Mouse (Mus musculus) stomach, embryonic 14.5 days (tissue): ENCODE data around the gene Rab35. TPM values are rescaled to one million over a fixed set of nuclear protein-coding genes. Genes with fewer than 3 reads are reported as not detected.

Source experiments
- ATAC-seq: fragments of 200-750 bp; cut with Nextera tagmentation; 2 replicates; pipeline ENCODE4 v1.8.0; 2017; ENCODE audit warnings: low read depth, moderate TSS enrichment; ENCODE audit not compliant: insufficient number of reproducible peaks, insufficient read depth, low FRiP score
- H3K27ac ChIP-seq: fragments of 300-500 bp; sonication (generic); 2 replicates; pipeline ENCODE4 v1.5.1; 2014; ENCODE audit warnings: mild to moderate bottlenecking, low read length, moderate library complexity, mixed read lengths
- H3K27me3 ChIP-seq: fragments of 300-500 bp; sonication (generic); 2 replicates; pipeline ENCODE4 v1.6.1; 2014; ENCODE audit warnings: low read length, control low read depth, mixed read lengths; ENCODE audit not compliant: control insufficient read depth, insufficient read depth
- H3K36me3 ChIP-seq: fragments of 300-500 bp; sonication (generic); 2 replicates; pipeline ENCODE4 v1.6.1; 2014; ENCODE audit warnings: mild to moderate bottlenecking, control low read depth, low read length, moderate library complexity, mixed read lengths; ENCODE audit not compliant: control insufficient read depth, insufficient read depth
- H3K4me1 ChIP-seq: fragments of 300-500 bp; sonication (generic); 2 replicates; pipeline ENCODE4 v1.6.1; 2014; ENCODE audit warnings: low read length, control low read depth, mixed read lengths; ENCODE audit not compliant: control insufficient read depth, insufficient read depth
- H3K4me2 ChIP-seq: fragments of 300-500 bp; sonication (generic); replicated peaks from 2 replicates; pipeline ENCODE4 v1.6.1; 2014; ENCODE audit warnings: low read depth, low read length, control low read depth
- H3K4me3 ChIP-seq: fragments of 300-500 bp; sonication (generic); 2 replicates; pipeline ENCODE4 v1.5.1; 2014; ENCODE audit warnings: low read depth, low read length, control low read depth
- H3K9ac ChIP-seq: fragments of 300-500 bp; sonication (generic); replicated peaks from 2 replicates; pipeline ENCODE4 v1.6.1; 2014; ENCODE audit warnings: low read depth, mild to moderate bottlenecking, control low read depth, low read length, moderate library complexity, mixed read lengths
- H3K9me3 ChIP-seq: fragments of 300-500 bp; sonication (generic); 2 replicates; pipeline ENCODE4 v1.6.1; 2016; ENCODE audit warnings: low read depth, low read length, control low read depth; ENCODE audit not compliant: control insufficient read depth
- whole genome bisulfite sequencing: fragments of 180-500 bp; shearing (Covaris S2); extraction: QIAGEN DNeasy Blood & Tissue Kit; methylation state at CpG from one replicate; pipeline ENCODE4 v1.1.7; 2014; 5-methylcytosine and 5-hydroxymethylcytosine counted together
- polyA plus RNA-seq: library from polyadenylated mRNA; unstranded; fragments of >200 nt; fragmentation: Nextera tagmentation; extraction: Ambion mirVana; gene quantifications from 2 replicates; pipeline ENCODE4 v1.2.1, GENCODE M21; 2014

Rab35 gene
- polyA plus RNA-seq, 1 experiment from 2014 or later = 12.7 TPM

DNA sequence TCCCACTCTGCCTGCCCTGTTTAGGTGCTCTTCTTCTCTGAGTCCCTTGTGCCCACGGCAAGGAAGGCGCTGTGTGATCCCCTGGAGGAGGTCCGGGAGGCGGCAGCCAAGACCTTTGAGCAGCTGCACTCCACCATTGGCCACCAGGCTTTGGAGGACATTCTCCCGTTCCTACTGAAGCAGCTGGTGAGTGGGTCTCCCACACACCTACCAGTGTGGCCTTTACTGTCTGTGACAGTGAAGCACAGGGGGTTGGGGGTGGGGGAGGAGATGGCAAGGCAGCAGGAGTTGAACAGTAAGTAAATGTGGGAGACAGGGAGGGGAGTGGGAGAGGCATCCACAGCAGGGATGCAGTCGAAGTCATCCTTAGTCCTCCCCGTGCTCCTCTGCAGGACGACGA is 18.4 kb upstream of the Rab35 start:
- Histone ChIP-seq H3K27me3 (no peaks in the 10 kb centered on the region), H3K9me3 (no peaks in the 10 kb centered on the region), H3K4me1 (no peaks in the 10 kb centered on the region), H3K9ac (no peak overlapping the region), H3K4me2 (no peak overlapping the region), H3K4me3 (no peak overlapping the region), H3K36me3 (peaks cover 95% of the 10 kb centered on the region), H3K27ac (no peak overlapping the region)
- ATAC-seq = no peak
- WGBS = 90% methylated on average over 9 of the region's 9 CpGs

DNA sequence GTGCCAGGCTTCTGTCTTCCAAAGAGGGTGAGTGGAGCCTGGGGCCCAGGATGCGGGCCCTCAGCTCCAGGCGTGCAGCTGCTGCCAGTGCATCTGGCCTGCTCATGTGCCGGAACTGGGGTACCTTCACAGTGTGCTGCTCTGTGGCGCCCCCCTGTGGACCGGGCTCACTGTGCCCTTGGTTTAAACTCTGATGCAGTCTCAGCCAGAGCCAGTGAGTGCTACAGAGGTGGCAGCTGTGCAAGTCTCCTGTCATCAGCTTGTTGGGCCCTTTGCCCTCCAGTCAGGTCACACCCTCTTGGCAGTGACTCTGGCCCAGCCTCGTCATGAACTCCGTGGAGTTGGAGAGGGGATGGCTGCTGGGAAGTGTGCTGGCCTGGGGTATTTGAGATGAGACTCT is 16.8 kb upstream of the Rab35 start:
- 0 out of 2 replicates have a peak, but pooled peaks cover 3% of the 10 kb centered on the region for H3K4me1 ChIP-seq
- H3K27ac ChIP-seq = no peak overlapping the region
- no peak for ATAC-seq
- H3K27me3 ChIP-seq = no peaks in the 10 kb centered on the region
- no peaks in the 10 kb centered on the region for H3K9me3 ChIP-seq
- H3K36me3 ChIP-seq = peaks cover 86% of the 10 kb centered on the region
- H3K4me3 ChIP-seq = no peak overlapping the region
- no peak overlapping the region for H3K9ac ChIP-seq
- no peak overlapping the region for H3K4me2 ChIP-seq
- WGBS = 82% methylated on average over 7 of the region's 7 CpGs

DNA sequence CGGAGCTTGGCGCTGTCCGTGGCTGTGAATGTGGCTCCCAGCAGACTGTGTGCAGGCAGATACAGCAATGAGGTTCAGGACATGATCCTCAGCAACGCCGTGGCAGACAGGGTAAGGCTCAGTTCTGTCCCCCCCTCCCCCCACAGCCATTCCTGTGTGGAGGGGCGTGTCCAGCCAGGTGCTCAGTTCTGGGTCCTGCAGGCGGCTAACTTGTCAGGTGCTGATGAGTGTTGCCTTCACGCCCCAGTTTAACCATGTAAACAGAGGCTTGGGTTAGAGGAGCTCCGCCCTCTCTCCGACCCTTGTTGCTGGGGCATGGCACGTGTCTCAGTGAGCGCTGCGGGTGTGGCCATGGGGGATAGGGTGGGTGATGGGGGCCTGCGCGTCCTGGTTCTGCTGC is 12.0 kb upstream of the Rab35 start:
- H3K4me1 ChIP-seq = 0 out of 2 replicates have a peak, but pooled peaks cover 3% of the 10 kb centered on the region
- no peaks in the 10 kb centered on the region for H3K9me3 ChIP-seq
- no peak overlapping the region for H3K4me3 ChIP-seq
- H3K27ac ChIP-seq = no peak overlapping the region
- WGBS = 63% methylated on average over 15 of the region's 15 CpGs
- H3K36me3 ChIP-seq = peaks cover 58% of the 10 kb centered on the region
- peak; percentile 81 for ATAC-seq
- H3K9ac ChIP-seq = no peak overlapping the region
- H3K4me2 ChIP-seq = no peak overlapping the region
- H3K27me3 ChIP-seq = no peaks in the 10 kb centered on the region

DNA sequence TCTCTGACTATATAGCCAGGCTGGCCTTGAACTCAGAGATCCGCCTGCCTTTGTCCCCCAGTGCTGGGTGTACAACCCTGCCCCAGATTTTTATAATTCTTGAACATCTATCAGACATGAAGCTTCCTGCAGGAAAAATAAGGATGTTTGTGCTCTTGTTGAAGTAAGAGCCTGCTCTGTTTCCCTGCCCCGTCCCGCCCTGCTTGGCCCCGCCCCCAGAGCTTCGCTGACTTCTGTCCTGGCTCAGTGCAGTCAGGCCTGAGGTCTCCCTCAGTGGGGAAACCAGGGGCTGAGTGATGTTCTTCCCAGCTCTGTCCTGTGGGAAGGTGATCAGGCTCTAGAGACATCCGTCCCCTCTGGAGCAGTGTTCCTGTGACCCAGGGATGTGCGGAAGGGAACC is 9.0 kb upstream of the Rab35 start:
- Histone ChIP-seq H3K4me2 (no peak overlapping the region), H3K4me3 (no peak overlapping the region), H3K27me3 (no peaks in the 10 kb centered on the region), H3K36me3 (peaks cover 28% of the 10 kb centered on the region), H3K9ac (no peak overlapping the region), H3K4me1 (0 out of 2 replicates have a peak, but pooled peaks cover 3% of the 10 kb centered on the region), H3K9me3 (no peaks in the 10 kb centered on the region), H3K27ac (no peak overlapping the region)
- 87% methylated on average over 7 of the region's 7 CpGs for WGBS
- ATAC-seq = no peak

DNA sequence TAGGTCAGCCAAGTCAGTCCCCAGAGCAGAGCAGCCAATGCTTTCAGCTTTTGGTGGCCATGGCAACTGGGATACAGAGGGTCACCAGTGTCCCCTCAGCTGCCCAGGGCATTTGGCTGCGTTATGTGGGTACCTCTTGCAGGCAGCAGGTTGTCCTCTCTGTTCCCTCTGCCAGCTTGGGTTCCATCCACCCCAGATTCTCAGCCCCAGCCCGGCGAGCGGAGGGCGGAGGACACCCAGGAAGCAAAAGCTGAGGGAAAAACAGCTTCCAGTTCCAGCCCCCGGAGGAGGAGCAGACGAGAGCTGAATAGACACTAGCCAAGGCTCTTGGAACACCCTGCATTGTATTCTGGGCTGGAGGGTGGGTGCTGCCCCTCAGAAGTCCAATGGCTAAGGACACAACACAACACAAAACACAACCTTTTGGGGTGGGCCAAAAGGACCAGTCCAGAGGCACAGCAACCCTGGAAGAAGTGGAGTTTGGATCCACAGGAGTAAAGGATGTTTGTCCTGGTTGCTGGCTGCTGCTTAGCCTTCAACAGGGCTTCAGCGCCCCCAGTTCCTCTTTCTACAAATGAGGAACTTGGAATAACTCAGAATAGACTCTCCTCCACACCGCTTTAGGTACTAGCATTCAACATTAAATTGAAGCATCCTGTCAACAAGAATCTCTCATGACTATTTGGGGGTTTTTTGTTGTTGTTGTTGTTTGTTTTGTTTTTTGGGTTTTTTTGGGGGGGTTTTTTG is 7.8 kb upstream of the Rab35 start:
- H3K9me3 ChIP-seq = no peaks in the 10 kb centered on the region
- H3K9ac ChIP-seq = no peak overlapping the region
- no peaks in the 10 kb centered on the region for H3K27me3 ChIP-seq
- peaks cover 24% of the 10 kb centered on the region for H3K36me3 ChIP-seq
- WGBS = 86% methylated on average over 9 of the region's 9 CpGs
- no peak overlapping the region for H3K4me3 ChIP-seq
- no peak overlapping the region for H3K4me2 ChIP-seq
- ATAC-seq = no peak
- H3K27ac ChIP-seq = no peak overlapping the region
- 0 out of 2 replicates have a peak, but pooled peaks cover 3% of the 10 kb centered on the region for H3K4me1 ChIP-seq

DNA sequence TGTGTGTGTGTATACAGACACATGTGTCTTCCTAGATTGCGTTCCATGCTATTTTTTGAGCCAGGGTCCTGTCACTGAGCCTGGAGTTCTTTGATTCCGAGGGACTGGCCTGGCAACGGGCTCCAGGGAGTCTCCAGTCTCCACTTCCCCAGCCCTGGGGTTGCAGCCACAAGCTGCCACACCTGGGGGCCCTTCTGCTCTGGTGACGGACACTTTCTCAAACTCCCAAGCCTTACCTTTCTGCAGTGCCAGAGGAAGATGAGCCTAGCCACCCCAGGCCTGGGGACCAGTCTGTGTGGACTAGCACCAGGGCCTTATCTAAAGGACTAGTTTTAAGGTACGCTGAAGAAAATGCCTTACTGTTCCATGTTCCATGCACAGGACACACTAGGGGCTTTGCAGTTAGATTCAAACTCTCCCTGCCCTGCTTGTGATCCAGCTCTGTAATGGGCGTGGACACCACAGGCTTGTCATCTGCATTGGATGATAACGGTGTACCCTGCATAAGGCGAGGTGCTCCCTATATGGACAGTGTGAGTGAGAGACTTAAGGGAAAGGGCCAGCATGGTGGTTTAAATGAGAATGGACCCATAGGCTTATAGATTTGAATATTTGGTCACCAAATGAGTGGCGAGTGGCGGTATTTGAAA is 5.3 kb upstream of the Rab35 start:
- peak; percentile 42; the same call in 1 of the 2 replicates for ATAC-seq
- whole genome bisulfite sequencing = 86% methylated on average over 10 of the region's 10 CpGs
- Histone ChIP-seq H3K4me2 (no peak overlapping the region), H3K27me3 (no peaks in the 10 kb centered on the region), H3K36me3 (peaks cover 8% of the 10 kb centered on the region; the same call in 1 of the 2 replicates), H3K4me1 (peaks cover 7% of the 10 kb centered on the region; the same call in 1 of the 2 replicates), H3K4me3 (no peak overlapping the region), H3K9me3 (no peaks in the 10 kb centered on the region), H3K27ac (no peak overlapping the region), H3K9ac (no peak overlapping the region)

DNA sequence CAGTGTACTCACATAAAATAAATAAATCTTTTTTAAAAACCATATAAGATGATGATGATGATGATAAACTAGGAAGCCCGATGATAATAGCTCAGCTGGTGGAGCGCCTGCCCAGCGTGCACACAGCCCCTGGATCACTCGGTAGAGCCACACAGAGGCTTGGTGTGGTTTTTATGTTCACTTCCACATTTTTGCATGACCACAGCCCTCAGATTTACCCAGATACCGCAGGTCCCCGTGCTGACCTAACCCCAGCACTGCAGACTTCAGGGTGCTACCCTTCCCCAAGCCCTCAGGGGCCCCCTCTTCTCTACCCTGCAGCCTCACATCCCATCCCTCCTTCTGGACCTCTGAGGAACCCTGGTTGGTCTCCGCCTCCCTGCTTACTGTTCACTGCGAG is 3.6 kb upstream of the Rab35 start:
- Histone ChIP-seq H3K4me1 (peaks cover 12% of the 10 kb centered on the region; the same call in 1 of the 2 replicates), H3K9me3 (no peaks in the 10 kb centered on the region), H3K4me2 (no peak overlapping the region), H3K4me3 (no peak overlapping the region), H3K27ac (no peak overlapping the region), H3K9ac (no peak overlapping the region), H3K36me3 (no peaks in the 10 kb centered on the region), H3K27me3 (no peaks in the 10 kb centered on the region)
- no peak for ATAC-seq
- WGBS = 67% methylated on average over 8 of the region's 8 CpGs

DNA sequence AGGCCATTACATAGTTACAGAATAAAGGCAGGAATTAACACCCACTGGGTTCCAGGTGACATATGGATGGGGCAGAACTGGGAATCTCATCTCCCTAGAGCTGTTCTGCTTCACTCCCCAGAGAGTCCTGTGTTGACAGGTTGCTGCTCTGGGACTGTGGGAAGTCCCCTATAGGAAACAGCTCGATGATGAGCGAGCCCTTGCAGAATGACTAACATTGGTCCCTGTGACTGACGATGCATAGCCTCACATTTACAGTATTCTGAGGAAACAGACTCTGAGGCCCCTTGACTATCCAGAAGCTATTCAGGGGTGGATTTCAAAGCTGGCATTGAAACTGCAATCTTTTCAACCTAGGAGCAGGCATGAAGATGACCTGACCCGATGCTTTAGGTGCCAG is 2.0 kb upstream of the Rab35 start:
- Histone ChIP-seq H3K9me3 (no peaks in the 10 kb centered on the region), H3K4me2 (no peak overlapping the region), H3K27me3 (no peaks in the 10 kb centered on the region), H3K27ac (no peak overlapping the region), H3K4me1 (peaks cover 24% of the 10 kb centered on the region; the same call in 1 of the 2 replicates), H3K9ac (no peak overlapping the region), H3K36me3 (no peaks in the 10 kb centered on the region), H3K4me3 (no peak overlapping the region)
- no peak for ATAC-seq
- WGBS = 85% methylated on average over 4 of the region's 4 CpGs
